ENCODE assay signal across 26 mouse cellular contexts in the genomic region with DNA sequence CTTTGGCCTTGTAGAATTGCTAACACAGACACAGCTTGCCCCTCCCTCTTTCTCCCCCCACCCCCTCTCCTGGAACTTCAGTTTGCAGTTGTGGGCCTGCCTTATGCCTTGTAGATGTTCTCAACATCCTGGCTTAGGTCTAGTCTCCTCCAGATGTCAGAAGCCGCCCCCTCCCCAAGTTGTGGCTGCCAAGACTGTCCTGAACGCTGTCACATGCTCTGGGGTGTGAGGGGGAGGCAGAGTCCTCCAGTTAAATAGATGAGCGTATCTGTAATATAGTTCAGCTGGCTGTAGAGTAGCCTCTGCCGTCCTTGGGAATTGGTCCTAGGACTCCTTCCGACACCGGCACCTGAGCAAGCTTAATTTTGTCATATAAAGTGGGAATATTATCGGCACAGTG. TPM values are rescaled to one million over a fixed set of nuclear protein-coding genes. Genes with fewer than 3 reads are reported as not detected.
DNase-seq lines count a peak whose midpoint lies in the region; ATAC-seq and TF ChIP-seq lines count a peak whose summit lies in the region.
"Had no signal": no experiment of that assay in that cellular context is flagged by ENCODE, and none has a peak within 500 bp of the region (broad histone marks: within the 10 kb centered on the region; RNA-seq: fewer than 3 reads in every experiment).

No protein-coding gene starts in this region.

- H3K36me3 ChIP-seq in kidney, adult 2 months (ENCODE audit: control insufficient read depth, insufficient read depth, low read length), result no peaks in the 10 kb centered on the region
- H3K36me3 ChIP-seq in lung, embryonic 14.5 days (ENCODE audit: insufficient read depth), result no peaks in the 10 kb centered on the region
- H3K36me3 ChIP-seq in lung, postnatal 0 days (ENCODE audit: insufficient read depth, low read length), result no peaks in the 10 kb centered on the region
- H3K36me3 ChIP-seq in liver, embryonic 14.5 days (replicated peaks; ENCODE audit: control insufficient read depth, insufficient read depth, low read depth), result peaks cover 5% of the 10 kb centered on the region; the same call in 1 of the 2 replicates
- no peaks in the 10 kb centered on the region for H3K36me3 ChIP-seq in forebrain, embryonic 13.5 days (ENCODE audit: poor library complexity, severe bottlenecking)
- H3K36me3 ChIP-seq: embryonic facial prominence, embryonic 13.5 days; forebrain, embryonic 12.5 days; hindbrain, embryonic 13.5 days; neural tube, embryonic 15.5 days had no signal

- no peak overlapping the region for H3K9ac ChIP-seq in lung, embryonic 14.5 days
- H3K9ac ChIP-seq in lung, postnatal 0 days (replicated peaks; ENCODE audit: low read depth), result no peak overlapping the region
- H3K9ac ChIP-seq in liver, embryonic 14.5 days (replicated peaks), result no peak overlapping the region
- no peak overlapping the region for H3K9ac ChIP-seq in forebrain, embryonic 13.5 days
- H3K9ac ChIP-seq: embryonic facial prominence, embryonic 13.5 days; forebrain, embryonic 12.5 days; hindbrain, embryonic 13.5 days; neural tube, embryonic 15.5 days had no signal

- no peak overlapping the region for H3K4me3 ChIP-seq in kidney, adult 2 months (ENCODE audit: insufficient read depth, low read depth, low read length)
- H3K4me3 ChIP-seq in lung, embryonic 14.5 days (ENCODE audit: low read depth, low read length), result no peak overlapping the region
- H3K4me3 ChIP-seq in lung, postnatal 0 days (ENCODE audit: low read depth, low read length), result no peak overlapping the region
- H3K4me3 ChIP-seq in liver, embryonic 14.5 days (ENCODE audit: insufficient read depth in 1 of 2, low read depth in 2 of 2, low read length in 2 of 2), result no peak overlapping the region
- H3K4me3 ChIP-seq in forebrain, embryonic 13.5 days, result no peak overlapping the region
- H3K4me3 ChIP-seq: embryonic facial prominence, embryonic 13.5 days; forebrain, embryonic 12.5 days; hindbrain, embryonic 13.5 days; left cerebral cortex, adult 2 months; neural tube, embryonic 15.5 days had no signal

- peak; percentile 64; the same call in 1 of the 2 replicates for ATAC-seq in lung, embryonic 14.5 days (ENCODE audit: insufficient read depth)
- ATAC-seq in lung, postnatal 0 days, result no peak
- ATAC-seq in liver, embryonic 14.5 days (ENCODE audit: insufficient read depth), result no peak
- no peak for ATAC-seq in forebrain, embryonic 13.5 days
- ATAC-seq: inflammation-experienced regulatory T-cells, adult 6 months had no signal

- H3K4me2 ChIP-seq in lung, embryonic 14.5 days, result no peak overlapping the region
- no peak overlapping the region for H3K4me2 ChIP-seq in lung, postnatal 0 days (replicated peaks; ENCODE audit: low read depth, low read length)
- no peak overlapping the region for H3K4me2 ChIP-seq in liver, embryonic 14.5 days (ENCODE audit: low read depth)
- no peak overlapping the region for H3K4me2 ChIP-seq in forebrain, embryonic 13.5 days
- H3K4me2 ChIP-seq: embryonic facial prominence, embryonic 13.5 days; forebrain, embryonic 12.5 days; hindbrain, embryonic 13.5 days; midbrain, embryonic 11.5 days; neural tube, embryonic 15.5 days had no signal

- WGBS in kidney, adult 2 months, result 75% methylated on average over 7 of the region's 7 CpGs
- 53% methylated on average over 7 of the region's 7 CpGs for WGBS in lung, embryonic 14.5 days
- 67% methylated on average over 7 of the region's 7 CpGs for WGBS in lung, postnatal 0 days
- WGBS in liver, embryonic 14.5 days (ENCODE audit: insufficient replicate concordance), result 77% methylated on average over 7 of the region's 7 CpGs
- WGBS in forebrain, embryonic 13.5 days, result 88% methylated on average over 7 of the region's 7 CpGs

- no peak for DNase-seq in kidney, adult 2 months
- DNase-seq in kidney, postnatal 36 days, result no peak
- peak; percentile 50 for DNase-seq in lung, embryonic 14.5 days
- DNase-seq in lung, postnatal 0 days (ENCODE audit: low spot score), result no peak
- peak; percentile 36 for DNase-seq in induced T-regulatory cell, adult 2 months (ENCODE audit: low read depth)
- no peak for DNase-seq in liver, embryonic 14.5 days (ENCODE audit: low read depth in 3 of 3, low spot score in 3 of 3)
- DNase-seq: adrenal gland, postnatal 10 days; cerebellum, adult 8-10 months; cerebellum, postnatal 36 days; embryo, embryonic 11 days; heart, postnatal 36 days; kidney, adult 18-20 months; lung, postnatal 10 days; right cerebral cortex, adult 18-20 months; right cerebral cortex, postnatal 4 days; thymus, postnatal 25 days had no signal

- no peak for TF ChIP-seq EP300 in lung, postnatal 0 days (IDR thresholded peaks at IDR 0.05)
- no peak for TF ChIP-seq EP300 in liver, embryonic 14.5 days (IDR thresholded peaks at IDR 0.05; ENCODE audit: low read depth)

- TF ChIP-seq POLR2A in kidney, adult 2 months (IDR thresholded peaks at IDR 0.05; ENCODE audit: low read depth, low read length), result no peak

- H3K9me3 ChIP-seq in lung, embryonic 14.5 days (ENCODE audit: low read depth, low read length), result no peaks in the 10 kb centered on the region
- no peaks in the 10 kb centered on the region for H3K9me3 ChIP-seq in lung, postnatal 0 days (ENCODE audit: low read length)
- no peaks in the 10 kb centered on the region for H3K9me3 ChIP-seq in liver, embryonic 14.5 days (ENCODE audit: control insufficient read depth, low read length)
- H3K9me3 ChIP-seq in forebrain, embryonic 13.5 days (replicated peaks), result no peaks in the 10 kb centered on the region
- H3K9me3 ChIP-seq: embryonic facial prominence, embryonic 13.5 days; forebrain, embryonic 12.5 days; hindbrain, embryonic 13.5 days; neural tube, embryonic 15.5 days had no signal

- no peaks in the 10 kb centered on the region for H3K27me3 ChIP-seq in kidney, adult 2 months (replicated peaks; ENCODE audit: control insufficient read depth, insufficient read depth, low read length)
- H3K27me3 ChIP-seq in lung, embryonic 14.5 days (ENCODE audit: insufficient read depth, low read length), result no peaks in the 10 kb centered on the region
- no peaks in the 10 kb centered on the region for H3K27me3 ChIP-seq in lung, postnatal 0 days (replicated peaks; ENCODE audit: insufficient read depth, low read length)
- H3K27me3 ChIP-seq in liver, embryonic 14.5 days (ENCODE audit: control insufficient read depth, insufficient read depth, low read length), result no peaks in the 10 kb centered on the region
- H3K27me3 ChIP-seq in forebrain, embryonic 13.5 days, result peaks cover 6% of the 10 kb centered on the region
- H3K27me3 ChIP-seq: hindbrain, embryonic 13.5 days; neural tube, embryonic 15.5 days had no signal

- no peak for TF ChIP-seq CTCF in kidney, adult 2 months (conservative IDR thresholded peaks at IDR 0.05; ENCODE audit: insufficient read depth, insufficient read length, low read depth, low read length)
- no peak for TF ChIP-seq CTCF in lung, embryonic 14.5 days (IDR thresholded peaks at IDR 0.05; ENCODE audit: low read depth)
- no peak for TF ChIP-seq CTCF in lung, postnatal 0 days (IDR thresholded peaks at IDR 0.05)
- TF ChIP-seq CTCF in liver, embryonic 14.5 days (IDR thresholded peaks at IDR 0.05; ENCODE audit: low read depth), result no peak

- peaks cover 7% of the 10 kb centered on the region; the same call in 1 of the 2 replicates for H3K4me1 ChIP-seq in kidney, adult 2 months (ENCODE audit: control insufficient read depth, insufficient read depth, low read length)
- H3K4me1 ChIP-seq in lung, embryonic 14.5 days (ENCODE audit: insufficient read depth), result peaks cover 14% of the 10 kb centered on the region
- peaks cover 12% of the 10 kb centered on the region; the same call in 1 of the 2 replicates for H3K4me1 ChIP-seq in lung, postnatal 0 days (ENCODE audit: insufficient read depth, low read depth, low read length)
- peaks cover 45 to 69% of the 10 kb centered on the region in 2 experiments for H3K4me1 ChIP-seq in liver, embryonic 14.5 days (replicated peaks; ENCODE audit: control insufficient read depth in 2 of 2, insufficient read depth in 2 of 2, low read length in 1 of 2)
- peaks cover 13% of the 10 kb centered on the region for H3K4me1 ChIP-seq in forebrain, embryonic 13.5 days

- peak overlapping the region; percentile 3; the same call in 1 of the 2 replicates for H3K27ac ChIP-seq in kidney, adult 2 months (ENCODE audit: insufficient read depth, low read depth, low read length)
- H3K27ac ChIP-seq in lung, embryonic 14.5 days (ENCODE audit: low read depth), result no peak overlapping the region
- no peak overlapping the region for H3K27ac ChIP-seq in lung, postnatal 0 days (ENCODE audit: low read length)
- H3K27ac ChIP-seq in liver, embryonic 14.5 days, result peak overlapping the region; percentile 48; the same call in 1 of the 2 replicates
- no peak overlapping the region for H3K27ac ChIP-seq in forebrain, embryonic 13.5 days
- H3K27ac ChIP-seq: embryonic facial prominence, embryonic 13.5 days; forebrain, embryonic 12.5 days; hindbrain, embryonic 13.5 days; left cerebral cortex, adult 2 months; neural tube, embryonic 15.5 days had no signal

RNA-seq across cellular contexts. Expression of a gene that starts 6.6 kb away (rescaled TPM):
- polyA plus RNA-seq in kidney, adult 2 months (2012; rRNA removed), result 6.3 and 9.4 TPM in 2 replicates
- polyA plus RNA-seq in lung, embryonic 14.5 days (2014; fragmentation: Nextera tagmentation; extraction: Ambion mirVana), result 1.9 and 2.0 TPM in 2 replicates
- polyA plus RNA-seq in lung, postnatal 0 days (2015; fragmentation: Nextera tagmentation; extraction: Ambion mirVana), result 1.9 and 2.4 TPM in 2 replicates
- 4.0 and 4.9 TPM in 2 replicates for polyA plus RNA-seq in liver, embryonic 14.5 days (2012; rRNA removed)
- 1.9 and 3.2 TPM in 2 replicates for polyA plus RNA-seq in liver, embryonic 14.5 days (2014; fragmentation: Nextera tagmentation; extraction: Ambion mirVana)
- polyA plus RNA-seq in forebrain, embryonic 13.5 days (2015; fragmentation: Nextera tagmentation; extraction: Ambion mirVana), result 1.3 TPM in 2 replicates

RNA-seq across cellular contexts. Expression of a gene that starts 7.8 kb away (rescaled TPM):
- 0.14 TPM in 1 of 2 replicates, not detected in the other for polyA plus RNA-seq in kidney, adult 2 months (2012; rRNA removed)
- 0.37 TPM in 1 of 2 replicates, not detected in the other for polyA plus RNA-seq in lung, embryonic 14.5 days (2014; fragmentation: Nextera tagmentation; extraction: Ambion mirVana)
- polyA plus RNA-seq in lung, postnatal 0 days (2015; fragmentation: Nextera tagmentation; extraction: Ambion mirVana), result 0.18 and 0.30 TPM in 2 replicates
- polyA plus RNA-seq in liver, embryonic 14.5 days (2012; rRNA removed), result 0.18 and 0.26 TPM in 2 replicates
- polyA plus RNA-seq in liver, embryonic 14.5 days (2014; fragmentation: Nextera tagmentation; extraction: Ambion mirVana), result 0.19 and 0.22 TPM in 2 replicates
- 0.27 and 0.33 TPM in 2 replicates for polyA plus RNA-seq in forebrain, embryonic 13.5 days (2015; fragmentation: Nextera tagmentation; extraction: Ambion mirVana)
- polyA plus RNA-seq: embryonic facial prominence, embryonic 13.5 days; erythroblast, embryonic 14.5 days; hindbrain, embryonic 13.5 days; midbrain, postnatal 0 days; neural tube, embryonic 15.5 days had no signal

Comparison
In these comparisons a context has a peak if more than half of its experiments do, and no peak if none do; other contexts are left out.
1. DNase-seq: peak in lung, embryonic 14.5 days (single experiment) and induced T-regulatory cell, adult 2 months (single experiment); none in kidney, adult 2 months (single experiment), kidney, postnatal 36 days (0 of 2), lung, postnatal 0 days (single experiment) and liver, embryonic 14.5 days (0 of 3).
2. H3K27ac ChIP-seq: peak in kidney, adult 2 months (single experiment) and liver, embryonic 14.5 days (single experiment); none in lung, embryonic 14.5 days (single experiment), lung, postnatal 0 days (single experiment) and forebrain, embryonic 13.5 days (single experiment).